Mouse (Mus musculus) inflammation-experienced regulatory T-cells (primary cell): Measurements from ENCODE around the gene Fancd2. TPM values are rescaled to one million over a fixed set of nuclear protein-coding genes. Genes with fewer than 3 reads are reported as not detected.

Source experiments
- polyA plus RNA-seq, 2 experiments: library from polyadenylated mRNA; unstranded; fragments of 100-300 nt; shearing (Covaris generic); gene quantifications; one replicate each; pipeline ENCODE4 v1.2.1; 2017

Fancd2 gene
- polyA plus RNA-seq = 1 to 10 TPM; 3.4 to 6.1 TPM

GRCm38 (mm10) chr6:113530932-113531839, at the start of gene Fancd2, which contains the start of gene Emc3:
Gene Fancd2, plus strand, starts transcription at chr6:113531682.
Gene Emc3, minus strand, starts transcription at chr6:113531652.

GRCm38 (mm10) chr6:113483100-113483615, 48.3 kb upstream of the Fancd2 start, which contains the start of gene Creld1:
Gene Creld1, plus strand, starts transcription at chr6:113483297.

DNA sequence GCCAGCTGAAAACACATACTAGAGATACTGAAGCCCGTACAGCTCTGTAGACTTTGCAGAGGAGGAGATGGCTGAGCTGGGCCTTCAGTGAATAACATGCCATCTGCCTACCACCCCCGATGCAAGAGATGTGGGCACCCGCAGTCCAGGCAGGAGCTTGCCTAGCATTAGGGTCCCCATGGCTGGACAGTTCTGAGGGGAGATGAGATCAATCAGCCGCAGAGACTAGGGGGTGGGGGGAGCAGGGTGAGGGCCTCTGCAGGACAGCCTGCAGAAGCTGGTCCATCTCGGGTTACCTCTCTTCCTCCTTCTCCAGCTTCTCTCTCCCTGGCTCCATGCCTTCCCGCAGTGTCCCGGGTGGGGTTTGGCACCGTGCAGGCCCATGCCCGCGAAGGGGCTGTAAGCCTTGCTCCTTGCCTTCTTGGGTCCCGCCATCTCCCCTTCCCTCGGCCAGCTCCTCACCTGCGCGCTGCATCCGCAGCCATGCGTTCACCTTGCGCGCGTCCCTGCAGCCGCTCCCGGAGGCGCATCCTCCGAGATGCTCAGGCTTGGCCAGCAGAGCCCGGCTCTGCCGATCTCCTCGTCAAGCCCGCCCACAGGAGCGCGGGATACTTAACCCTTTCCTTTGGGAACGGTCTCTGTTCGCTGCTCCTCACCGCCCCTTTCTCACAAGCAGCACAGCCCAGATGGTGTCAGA, 29.9 kb upstream of the Fancd2 start, which contains the start of gene Prrt3:
Gene Prrt3 (minus strand): TSS at position 544 of the 697 bp plus-strand sequence.

DNA sequence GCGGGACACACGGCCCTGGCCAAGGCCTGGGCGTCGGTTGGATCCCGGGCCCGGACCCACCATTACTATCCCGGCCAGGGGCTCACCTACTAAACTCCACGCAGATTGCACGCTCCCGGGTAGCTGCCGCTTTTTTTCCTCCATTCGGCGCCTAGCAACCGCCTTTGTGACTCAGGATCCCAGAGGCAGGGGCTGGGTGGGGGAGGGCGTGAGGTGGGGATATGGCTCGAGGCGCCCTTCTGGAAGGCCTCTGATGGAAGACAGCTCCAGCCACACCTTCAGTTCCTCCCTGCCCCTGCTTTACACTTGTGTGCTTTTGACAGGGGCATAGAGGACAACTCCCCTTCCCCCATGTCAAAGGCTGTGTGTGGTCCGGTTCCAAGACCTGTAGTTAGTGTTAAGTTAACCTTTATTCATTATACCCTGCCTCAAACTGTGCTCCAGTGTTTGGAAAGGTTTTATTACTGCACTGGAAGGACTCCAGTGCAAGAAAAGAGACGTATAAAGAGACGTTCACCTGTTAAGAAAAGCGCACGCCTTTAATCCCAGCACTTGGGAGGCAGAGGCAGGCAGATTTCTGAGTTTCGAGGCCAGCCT, 69.2 kb downstream of the Fancd2 start, which contains the start of gene Fancd2os:
Gene Fancd2os (minus strand): TSS at position 173 of the 597 bp plus-strand sequence.

DNA sequence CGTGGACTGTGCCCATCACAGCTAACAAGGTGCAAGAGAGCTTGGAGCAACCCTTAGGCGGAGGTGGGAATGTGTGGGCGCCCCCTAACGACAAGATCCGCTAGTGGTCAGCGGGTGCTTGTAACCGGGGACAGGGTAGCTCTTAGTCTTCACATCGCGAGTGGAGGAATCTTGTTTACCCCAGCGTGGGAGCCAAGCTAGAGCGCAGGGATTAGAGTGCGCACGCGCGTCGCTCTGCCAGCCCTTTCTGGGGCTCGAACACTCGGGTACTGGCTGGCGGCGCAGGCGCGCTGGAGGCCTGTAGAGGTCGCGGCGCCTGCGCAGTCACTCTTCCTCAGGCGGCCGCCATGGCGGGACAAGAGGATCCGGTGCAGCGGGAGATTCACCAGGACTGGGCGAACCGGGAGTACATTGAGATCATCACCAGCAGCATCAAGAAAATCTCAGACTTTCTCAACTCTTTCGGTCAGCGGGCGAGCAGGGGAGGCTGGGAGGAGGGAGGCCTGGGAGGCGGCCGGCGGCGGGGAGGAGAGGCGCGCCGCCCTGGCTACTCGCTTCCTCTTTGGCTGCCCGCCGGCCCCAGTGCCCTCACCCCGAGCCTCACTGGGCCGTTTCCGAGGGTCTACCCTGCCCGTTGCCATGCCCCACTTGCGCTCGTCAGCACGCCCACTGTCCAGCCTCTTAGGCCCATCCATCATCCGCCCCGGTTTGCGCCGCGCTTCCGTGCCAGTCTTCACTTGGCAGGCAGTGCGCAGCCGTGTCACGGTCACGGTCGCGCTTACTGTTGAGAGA, 73.1 kb downstream of the Fancd2 start, which contains the start of gene Brk1:
Gene Brk1 (plus strand): TSS at position 341 of the 792 bp plus-strand sequence.

DNA sequence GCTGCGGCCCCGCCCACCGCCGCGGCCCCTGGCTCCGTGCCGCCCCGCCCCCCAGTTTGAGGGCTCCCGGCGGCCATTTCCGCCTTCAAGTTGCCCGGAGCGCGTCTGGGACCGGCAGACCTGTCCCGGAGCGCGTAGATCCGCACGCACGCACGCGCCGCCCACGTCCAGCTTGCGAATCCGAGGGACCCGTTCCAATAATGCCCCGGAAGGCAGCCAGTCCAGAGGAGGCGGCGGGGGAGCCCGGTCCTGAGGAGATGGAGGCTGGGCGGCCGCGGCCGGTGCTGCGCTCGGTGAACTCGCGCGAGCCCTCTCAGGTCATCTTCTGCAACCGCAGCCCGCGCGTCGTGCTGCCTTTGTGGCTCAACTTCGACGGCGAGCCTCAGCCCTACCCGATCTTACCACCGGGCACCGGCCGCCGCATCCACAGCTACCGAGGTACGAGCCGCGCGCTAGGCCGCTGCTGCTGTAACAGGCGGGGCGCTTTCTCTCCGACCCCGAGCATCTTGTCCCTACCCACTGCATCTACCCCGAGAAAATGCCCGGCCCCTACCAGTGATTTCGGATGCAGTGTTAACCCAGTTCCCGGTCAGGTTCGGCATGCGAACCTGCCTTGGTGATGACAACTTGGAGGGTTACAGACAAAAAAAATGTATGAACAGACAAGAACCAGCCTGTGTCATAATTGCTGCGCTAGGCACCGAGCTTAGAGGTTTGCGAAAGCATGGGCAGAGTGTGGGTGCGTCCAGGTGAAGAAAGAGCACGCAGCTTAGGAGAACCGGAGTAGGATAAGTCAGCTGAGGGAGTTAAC, 92.7 kb downstream of the Fancd2 start, which contains the start of gene Vhl:
Gene Vhl (plus strand): TSS at position 19 of the 811 bp plus-strand sequence.

DNA sequence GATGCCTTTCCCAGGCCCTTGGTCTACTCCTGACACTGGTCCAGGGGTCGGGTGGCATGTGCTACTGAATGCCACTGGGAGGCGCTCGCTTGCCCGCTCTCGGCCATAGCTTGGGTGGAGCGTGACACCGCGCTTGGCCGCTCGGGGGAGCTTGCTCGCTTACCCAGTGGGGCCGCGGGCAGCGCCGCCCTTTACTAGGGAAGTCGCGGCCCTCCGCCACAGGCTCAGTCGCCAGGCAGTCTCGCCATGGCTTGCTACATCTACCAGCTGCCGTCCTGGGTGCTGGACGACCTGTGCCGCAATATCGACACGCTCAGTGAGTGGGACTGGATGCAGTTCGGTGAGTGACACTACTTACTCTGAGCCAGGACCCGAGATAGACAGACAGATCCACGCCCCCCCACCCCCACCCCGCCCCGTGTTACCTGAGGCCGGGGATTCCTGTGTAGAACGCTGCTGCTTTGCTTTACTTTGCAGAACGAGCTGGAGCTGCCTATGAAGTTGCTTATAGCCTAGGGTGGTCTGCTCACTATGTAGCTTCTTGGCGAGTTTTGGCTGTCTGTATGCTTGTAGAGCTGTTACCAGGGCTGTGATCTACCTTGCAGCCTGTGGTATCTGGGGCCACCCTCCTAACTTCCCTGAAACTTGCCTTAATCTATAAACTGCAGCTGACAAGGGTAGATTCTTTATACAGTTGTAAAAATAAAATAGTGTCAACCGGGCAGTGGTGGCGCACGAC, 107.0 kb downstream of the Fancd2 start, which contains the start of gene Irak2:
Gene Irak2 (plus strand): TSS at position 166 of the 739 bp plus-strand sequence.

Other genes with a start within 250 kb of the Fancd2 start
- gene Cpne9, start 249.4 kb upstream of the Fancd2 start, polyA plus RNA-seq = 1 to 10 TPM in 1 of 2 experiments, under 1 TPM in 1; 0.48 to 3.1 TPM
- gene Brpf1, start 224.5 kb upstream of the Fancd2 start, polyA plus RNA-seq = 10 to 100 TPM; 42.3 to 65.8 TPM
- 10 to 100 TPM; 12.9 to 15.0 TPM for gene Ogg1, start 204.7 kb upstream of the Fancd2 start, polyA plus RNA-seq
- 1 to 10 TPM; 2.1 to 3.6 TPM for gene Camk1, start 187.7 kb upstream of the Fancd2 start, polyA plus RNA-seq
- gene Tada3, start 153.8 kb upstream of the Fancd2 start, polyA plus RNA-seq = 10 to 100 TPM; 51.2 to 56.4 TPM
- 100 to 1,000 TPM; 468 to 469 TPM for gene Arpc4, start 153.6 kb upstream of the Fancd2 start, polyA plus RNA-seq
- gene Ttll3, start 142.4 kb upstream of the Fancd2 start, polyA plus RNA-seq = 10 to 100 TPM; 15.7 to 18.9 TPM
- gene Rpusd3, start 112.3 kb upstream of the Fancd2 start, polyA plus RNA-seq = 10 to 100 TPM; 17.1 to 17.9 TPM
- 1 to 10 TPM in 1 of 2 experiments, not detected in 1; 1.4 TPM for gene Cidec, start 95.9 kb upstream of the Fancd2 start, polyA plus RNA-seq
- gene Jagn1, start 89.1 kb upstream of the Fancd2 start, polyA plus RNA-seq = 10 to 100 TPM; 48.3 to 61.5 TPM
- 1 to 10 TPM in 1 of 2 experiments, under 1 TPM in 1; 0.54 to 7.3 TPM for gene Il17re, start 73.2 kb upstream of the Fancd2 start, polyA plus RNA-seq
- gene Il17rc, start 60.3 kb upstream of the Fancd2 start, polyA plus RNA-seq = under 1 TPM; 0.31 to 0.89 TPM
- gene Creld1, start 48.4 kb upstream of the Fancd2 start, polyA plus RNA-seq = 10 to 100 TPM in 1 of 2 experiments, 1 to 10 TPM in 1; 9.9 to 12.6 TPM
- gene Prrt3, start 29.8 kb upstream of the Fancd2 start, polyA plus RNA-seq = under 1 TPM; 0.35 to 0.73 TPM
- 10 to 100 TPM; 82.2 to 89.7 TPM for gene Emc3, start within 50 bp of the Fancd2 start, polyA plus RNA-seq
- not detected for gene Fancd2os, start 69.0 kb downstream of the Fancd2 start, polyA plus RNA-seq
- 100 to 1,000 TPM; 225 to 236 TPM for gene Brk1, start 73.1 kb downstream of the Fancd2 start, polyA plus RNA-seq
- 10 to 100 TPM; 28.3 to 29.5 TPM for gene Vhl, start 92.3 kb downstream of the Fancd2 start, polyA plus RNA-seq
- gene Irak2, start 106.8 kb downstream of the Fancd2 start, polyA plus RNA-seq = 10 to 100 TPM; 41.7 to 44.1 TPM
- gene Tatdn2, start 165.4 kb downstream of the Fancd2 start, polyA plus RNA-seq = 1 to 10 TPM; 8.0 to 8.2 TPM
- under 1 TPM in 1 of 2 experiments, not detected in 1; 0.30 TPM for gene Ghrl, start 188.2 kb downstream of the Fancd2 start, polyA plus RNA-seq
- gene Sec13, start 209.1 kb downstream of the Fancd2 start, polyA plus RNA-seq = 100 to 1,000 TPM; 162 to 166 TPM